Mouse (Mus musculus): ENCODE results near the gene Ptgis. TPM values are rescaled to one million over a fixed set of nuclear protein-coding genes. Genes with fewer than 3 reads are reported as not detected.

Gene Ptgis
- polyA plus RNA-seq, 1 experiment from 2014 or later, result 4.2 TPM

- no peak for ATAC-seq
- no peak overlapping the region for H3K4me2 ChIP-seq (ENCODE audit: low read length)
- no peaks in the 10 kb centered on the region for H3K9me3 ChIP-seq (ENCODE audit: control insufficient read depth, low read length)
- H3K27ac ChIP-seq (ENCODE audit: low read depth, low read length), result no peak overlapping the region
- no peak overlapping the region for H3K9ac ChIP-seq (ENCODE audit: low read depth, low read length)
- 58% methylated on average over 10 of the region's 10 CpGs for WGBS
- no peaks in the 10 kb centered on the region for H3K36me3 ChIP-seq (ENCODE audit: control insufficient read depth, insufficient read depth, low read length)
- no peaks in the 10 kb centered on the region for H3K27me3 ChIP-seq (replicated peaks; ENCODE audit: control insufficient read depth, insufficient read depth, low read length)
- H3K4me1 ChIP-seq (ENCODE audit: control insufficient read depth, insufficient read depth, low read depth, low read length), result no peaks in the 10 kb centered on the region
- no peak overlapping the region for H3K4me3 ChIP-seq (ENCODE audit: low read length)
Measured at GRCm38 (mm10) chr2:167274713-167275465, 34.5 kb upstream of the Ptgis start.

DNA sequence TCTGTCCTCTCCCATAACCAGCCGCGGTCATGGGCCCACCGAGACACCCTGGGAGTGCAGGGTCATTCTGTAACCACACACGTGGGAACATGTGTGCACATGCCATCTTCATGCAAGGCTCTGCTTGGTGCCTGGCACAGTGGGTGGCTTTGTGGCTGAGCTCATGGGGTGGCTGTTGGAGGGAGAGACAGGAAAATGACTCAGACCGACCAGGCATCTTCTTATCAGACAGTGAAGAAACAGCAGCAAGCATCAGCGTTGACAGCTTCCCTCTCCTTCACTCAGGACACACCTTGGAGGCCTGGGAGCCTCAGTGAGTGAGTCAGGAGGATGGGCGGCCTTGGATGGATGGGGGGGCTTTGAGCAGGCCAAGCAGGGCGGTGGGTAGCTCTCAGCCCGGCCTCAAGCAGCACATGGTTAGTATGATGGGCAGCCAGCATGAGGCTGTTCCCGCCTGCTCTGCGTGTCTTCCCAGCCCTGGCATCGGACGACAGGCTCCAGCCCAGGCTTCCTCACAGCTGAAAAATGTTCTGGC lies 32.9 kb upstream of the Ptgis start:
- Histone ChIP-seq H3K9me3 (ENCODE audit: control insufficient read depth, low read length) (no peaks in the 10 kb centered on the region), H3K27me3 (replicated peaks; ENCODE audit: control insufficient read depth, insufficient read depth, low read length) (no peaks in the 10 kb centered on the region), H3K4me3 (ENCODE audit: low read length) (no peak overlapping the region), H3K27ac (ENCODE audit: low read depth, low read length) (no peak overlapping the region), H3K4me2 (ENCODE audit: low read length) (no peak overlapping the region), H3K9ac (ENCODE audit: low read depth, low read length) (no peak overlapping the region), H3K36me3 (ENCODE audit: control insufficient read depth, insufficient read depth, low read length) (no peaks in the 10 kb centered on the region), H3K4me1 (ENCODE audit: control insufficient read depth, insufficient read depth, low read depth, low read length) (no peaks in the 10 kb centered on the region)
- WGBS, result 85% methylated on average over 13 of the region's 13 CpGs
- ATAC-seq, result no peak

DNA sequence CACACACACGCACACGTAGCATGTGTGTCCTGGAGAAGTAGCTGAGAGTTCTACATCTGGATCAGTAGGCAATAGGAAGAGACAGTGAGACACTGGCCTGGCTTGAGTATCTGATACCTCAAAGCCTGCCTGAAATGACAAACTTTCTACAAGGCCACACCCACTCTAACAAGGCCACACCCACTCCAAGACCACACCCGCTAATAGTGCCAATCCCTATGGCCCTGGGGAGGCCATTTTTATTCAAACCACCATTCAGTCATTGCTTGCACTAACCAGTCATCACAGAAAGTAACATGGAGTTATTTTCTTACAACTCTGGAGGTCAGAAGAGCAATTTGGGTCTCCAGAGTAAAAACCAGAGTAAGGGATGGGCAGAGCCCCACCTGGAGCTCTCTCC lies 32.3 kb upstream of the Ptgis start:
- no peak overlapping the region for H3K9ac ChIP-seq (ENCODE audit: low read depth, low read length)
- H3K4me3 ChIP-seq (ENCODE audit: low read length), result no peak overlapping the region
- H3K27me3 ChIP-seq (replicated peaks; ENCODE audit: control insufficient read depth, insufficient read depth, low read length), result no peaks in the 10 kb centered on the region
- no peaks in the 10 kb centered on the region for H3K4me1 ChIP-seq (ENCODE audit: control insufficient read depth, insufficient read depth, low read depth, low read length)
- no peak overlapping the region for H3K4me2 ChIP-seq (ENCODE audit: low read length)
- 77% methylated on average over 3 of the region's 3 CpGs for WGBS
- H3K27ac ChIP-seq (ENCODE audit: low read depth, low read length), result no peak overlapping the region
- no peak for ATAC-seq
- H3K9me3 ChIP-seq (ENCODE audit: control insufficient read depth, low read length), result no peaks in the 10 kb centered on the region
- H3K36me3 ChIP-seq (ENCODE audit: control insufficient read depth, insufficient read depth, low read length), result no peaks in the 10 kb centered on the region

- no peak overlapping the region for H3K27ac ChIP-seq (ENCODE audit: low read depth, low read length)
- H3K9me3 ChIP-seq (ENCODE audit: control insufficient read depth, low read length), result no peaks in the 10 kb centered on the region
- no peak overlapping the region for H3K4me3 ChIP-seq (ENCODE audit: low read length)
- no peaks in the 10 kb centered on the region for H3K27me3 ChIP-seq (replicated peaks; ENCODE audit: control insufficient read depth, insufficient read depth, low read length)
- no peak overlapping the region for H3K4me2 ChIP-seq (ENCODE audit: low read length)
- H3K4me1 ChIP-seq (ENCODE audit: control insufficient read depth, insufficient read depth, low read depth, low read length), result no peaks in the 10 kb centered on the region
- no peak for ATAC-seq
- 82% methylated on average over 9 of the region's 9 CpGs for WGBS
- H3K36me3 ChIP-seq (ENCODE audit: control insufficient read depth, insufficient read depth, low read length), result no peaks in the 10 kb centered on the region
- no peak overlapping the region for H3K9ac ChIP-seq (ENCODE audit: low read depth, low read length)
Measured at GRCm38 (mm10) chr2:167271121-167271521, 30.7 kb upstream of the Ptgis start.

DNA sequence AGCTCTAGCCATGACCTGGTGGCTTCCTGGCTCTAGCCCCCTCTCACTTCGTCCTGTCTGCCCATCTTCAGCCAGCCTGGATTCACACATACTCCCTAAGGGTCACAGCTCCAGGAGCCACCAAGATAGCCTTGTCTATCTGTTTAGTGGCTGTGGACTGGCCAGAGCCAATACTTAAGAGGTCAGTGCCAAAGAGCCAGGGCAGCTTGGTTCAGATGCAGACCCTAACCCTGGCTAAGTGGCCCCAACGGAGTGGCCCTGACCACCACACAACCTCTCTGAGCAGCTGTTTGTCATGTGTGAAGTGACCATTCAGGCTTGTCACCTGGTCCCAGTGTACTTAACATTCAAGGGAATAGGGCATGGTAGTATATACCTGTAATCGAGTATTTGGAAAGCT lies 30.1 kb upstream of the Ptgis start:
- no peak overlapping the region for H3K9ac ChIP-seq (ENCODE audit: low read depth, low read length)
- no peaks in the 10 kb centered on the region for H3K36me3 ChIP-seq (ENCODE audit: control insufficient read depth, insufficient read depth, low read length)
- H3K9me3 ChIP-seq (ENCODE audit: control insufficient read depth, low read length), result no peaks in the 10 kb centered on the region
- H3K4me2 ChIP-seq (ENCODE audit: low read length), result no peak overlapping the region
- H3K27me3 ChIP-seq (replicated peaks; ENCODE audit: control insufficient read depth, insufficient read depth, low read length), result no peaks in the 10 kb centered on the region
- no peak for ATAC-seq
- no peak overlapping the region for H3K4me3 ChIP-seq (ENCODE audit: low read length)
- no peaks in the 10 kb centered on the region for H3K4me1 ChIP-seq (ENCODE audit: control insufficient read depth, insufficient read depth, low read depth, low read length)
- no peak overlapping the region for H3K27ac ChIP-seq (ENCODE audit: low read depth, low read length)
- WGBS, result 91% methylated on average over 3 of the region's 3 CpGs

GRCm38 (mm10) chr2:167268721-167269120 lies 28.3 kb upstream of the Ptgis start:
- H3K27me3 ChIP-seq (replicated peaks; ENCODE audit: control insufficient read depth, insufficient read depth, low read length), result no peaks in the 10 kb centered on the region
- H3K27ac ChIP-seq (ENCODE audit: low read depth, low read length), result no peak overlapping the region
- no peaks in the 10 kb centered on the region for H3K36me3 ChIP-seq (ENCODE audit: control insufficient read depth, insufficient read depth, low read length)
- no peak for ATAC-seq
- no peak overlapping the region for H3K4me3 ChIP-seq (ENCODE audit: low read length)
- WGBS, result 97% methylated on average over 1 of the region's 1 CpGs
- no peak overlapping the region for H3K4me2 ChIP-seq (ENCODE audit: low read length)
- H3K9me3 ChIP-seq (ENCODE audit: control insufficient read depth, low read length), result no peaks in the 10 kb centered on the region
- no peaks in the 10 kb centered on the region for H3K4me1 ChIP-seq (ENCODE audit: control insufficient read depth, insufficient read depth, low read depth, low read length)
- no peak overlapping the region for H3K9ac ChIP-seq (ENCODE audit: low read depth, low read length)

GRCm38 (mm10) chr2:167268411-167268690 lies 27.9 kb upstream of the Ptgis start:
- WGBS, result 84% methylated on average over 8 of the region's 8 CpGs
- H3K4me3 ChIP-seq (ENCODE audit: low read length), result no peak overlapping the region
- no peaks in the 10 kb centered on the region for H3K36me3 ChIP-seq (ENCODE audit: control insufficient read depth, insufficient read depth, low read length)
- no peaks in the 10 kb centered on the region for H3K4me1 ChIP-seq (ENCODE audit: control insufficient read depth, insufficient read depth, low read depth, low read length)
- ATAC-seq, result no peak
- no peak overlapping the region for H3K9ac ChIP-seq (ENCODE audit: low read depth, low read length)
- H3K4me2 ChIP-seq (ENCODE audit: low read length), result no peak overlapping the region
- H3K27ac ChIP-seq (ENCODE audit: low read depth, low read length), result no peak overlapping the region
- no peaks in the 10 kb centered on the region for H3K9me3 ChIP-seq (ENCODE audit: control insufficient read depth, low read length)
- no peaks in the 10 kb centered on the region for H3K27me3 ChIP-seq (replicated peaks; ENCODE audit: control insufficient read depth, insufficient read depth, low read length)

GRCm38 (mm10) chr2:167267531-167268410 lies 27.4 kb upstream of the Ptgis start:
- H3K4me1 ChIP-seq (ENCODE audit: control insufficient read depth, insufficient read depth, low read depth, low read length), result no peaks in the 10 kb centered on the region
- no peak overlapping the region for H3K9ac ChIP-seq (ENCODE audit: low read depth, low read length)
- 84% methylated on average over 14 of the region's 14 CpGs for WGBS
- no peaks in the 10 kb centered on the region for H3K9me3 ChIP-seq (ENCODE audit: control insufficient read depth, low read length)
- no peaks in the 10 kb centered on the region for H3K36me3 ChIP-seq (ENCODE audit: control insufficient read depth, insufficient read depth, low read length)
- ATAC-seq, result no peak
- H3K27ac ChIP-seq (ENCODE audit: low read depth, low read length), result no peak overlapping the region
- no peak overlapping the region for H3K4me2 ChIP-seq (ENCODE audit: low read length)
- no peaks in the 10 kb centered on the region for H3K27me3 ChIP-seq (replicated peaks; ENCODE audit: control insufficient read depth, insufficient read depth, low read length)
- H3K4me3 ChIP-seq (ENCODE audit: low read length), result no peak overlapping the region

GRCm38 (mm10) chr2:167266231-167266630 lies 25.8 kb upstream of the Ptgis start:
- no peak for ATAC-seq
- Histone ChIP-seq H3K9me3 (ENCODE audit: control insufficient read depth, low read length) (no peaks in the 10 kb centered on the region), H3K4me2 (ENCODE audit: low read length) (no peak overlapping the region), H3K27ac (ENCODE audit: low read depth, low read length) (no peak overlapping the region), H3K36me3 (ENCODE audit: control insufficient read depth, insufficient read depth, low read length) (no peaks in the 10 kb centered on the region), H3K4me3 (ENCODE audit: low read length) (no peak overlapping the region), H3K9ac (ENCODE audit: low read depth, low read length) (no peak overlapping the region), H3K27me3 (replicated peaks; ENCODE audit: control insufficient read depth, insufficient read depth, low read length) (no peaks in the 10 kb centered on the region), H3K4me1 (ENCODE audit: control insufficient read depth, insufficient read depth, low read depth, low read length) (no peaks in the 10 kb centered on the region)
- WGBS, result 94% methylated on average over 10 of the region's 10 CpGs

Measured in hindbrain, embryonic 16.5 days (tissue).